8 mouse cellular contexts compared by ENCODE assay signal in the genomic region with DNA sequence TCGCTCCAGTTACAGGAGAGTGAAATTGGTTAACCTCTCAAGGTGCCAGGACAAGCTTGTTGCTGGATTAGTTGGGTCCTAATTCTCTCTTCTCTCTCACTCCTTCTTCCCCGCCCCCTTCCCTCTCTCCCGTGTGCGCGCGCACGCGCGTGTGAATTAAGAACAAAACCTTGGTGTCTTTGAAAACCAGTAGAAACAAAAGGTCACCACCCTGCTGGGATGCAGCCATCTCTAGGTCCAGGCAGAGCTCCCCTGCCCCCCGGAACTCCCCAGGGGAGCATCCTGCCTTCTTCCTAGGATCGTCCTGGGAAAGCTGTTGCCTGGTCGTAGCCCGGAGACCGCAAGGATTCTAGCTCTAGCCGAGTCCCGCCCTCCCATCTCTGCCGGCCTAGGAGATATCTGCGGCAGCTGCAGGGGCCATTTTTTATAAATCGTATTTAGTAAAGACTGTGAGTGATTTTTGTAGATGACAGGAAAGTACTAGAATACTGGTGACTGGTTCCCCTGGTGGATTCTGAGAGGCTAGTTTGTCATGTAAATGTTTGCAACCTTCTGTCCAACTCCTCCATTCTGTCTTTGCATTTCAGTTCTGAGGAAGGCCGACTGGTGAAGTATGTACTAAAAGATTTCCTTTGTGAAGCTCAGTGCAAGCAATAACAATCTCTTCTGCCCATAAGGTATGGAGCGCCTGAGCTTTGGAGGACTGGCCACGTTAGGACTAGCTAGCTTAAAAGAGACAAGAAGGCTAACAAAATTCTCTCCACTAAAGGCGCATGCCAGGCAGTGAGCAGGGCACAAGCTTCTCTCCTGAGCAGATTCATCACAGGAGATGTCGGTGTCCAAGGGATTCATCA.
A peak's percentile ranks its signal among the peaks of the same experiment; 100 is the strongest.
DNase-seq lines count a peak whose midpoint lies in the region; ATAC-seq lines count a peak whose summit lies in the region.

No protein-coding gene starts in this region.

- H3K36me3 ChIP-seq in embryonic facial prominence, embryonic 10.5 days (replicated peaks) = no peaks in the 10 kb centered on the region
- no peaks in the 10 kb centered on the region for H3K36me3 ChIP-seq in liver, embryonic 15.5 days (replicated peaks)

- no peak for ATAC-seq in liver, embryonic 15.5 days (ENCODE audit: insufficient read depth)

- peaks cover 15% of the 10 kb centered on the region for H3K27me3 ChIP-seq in embryonic facial prominence, embryonic 10.5 days (replicated peaks; ENCODE audit: low read depth, poor library complexity, severe bottlenecking)
- H3K27me3 ChIP-seq in liver, embryonic 15.5 days = peaks cover 85% of the 10 kb centered on the region

- peak; percentile 28 for DNase-seq in urinary bladder, postnatal 14 days (ENCODE audit: low spot score)
- DNase-seq in urinary bladder, adult 18-20 months (ENCODE audit: low spot score in 2 of 2) = no peak
- DNase-seq in embryonic facial prominence, embryonic 10.5 days (ENCODE audit: low spot score) = peak; percentile 80
- peak; percentile 56 for DNase-seq in heart, adult 8-10 months (ENCODE audit: low spot score)
- peak; percentile 13 for DNase-seq in kidney, adult 11 months
- DNase-seq in natural killer cell, adult 2 months (ENCODE audit: low spot score in 2 of 2) = peak; percentile 39 to 46
- DNase-seq in thymus, postnatal 10 days (ENCODE audit: low spot score in 2 of 2) = peak; percentile 48 to 67

- WGBS in embryonic facial prominence, embryonic 10.5 days = 3% methylated on average over 24 of the region's 24 CpGs
- 12% methylated on average over 24 of the region's 24 CpGs for WGBS in liver, embryonic 15.5 days (ENCODE audit: insufficient replicate concordance)

- H3K9ac ChIP-seq in liver, embryonic 15.5 days = no peak overlapping the region

- peak overlapping the region; percentile 58 for H3K4me3 ChIP-seq in embryonic facial prominence, embryonic 10.5 days
- peak overlapping the region; percentile 36 for H3K4me3 ChIP-seq in liver, embryonic 15.5 days (replicated peaks)

- H3K9me3 ChIP-seq in embryonic facial prominence, embryonic 10.5 days = no peaks in the 10 kb centered on the region
- no peaks in the 10 kb centered on the region for H3K9me3 ChIP-seq in liver, embryonic 15.5 days (replicated peaks)

- H3K4me1 ChIP-seq in embryonic facial prominence, embryonic 10.5 days = peaks cover 71% of the 10 kb centered on the region
- peaks cover 44% of the 10 kb centered on the region for H3K4me1 ChIP-seq in liver, embryonic 15.5 days (replicated peaks)

- H3K4me2 ChIP-seq in liver, embryonic 15.5 days = peak overlapping the region; percentile 62

- peak overlapping the region; percentile 90 for H3K27ac ChIP-seq in embryonic facial prominence, embryonic 10.5 days (replicated peaks)
- H3K27ac ChIP-seq in liver, embryonic 15.5 days (replicated peaks) = no peak overlapping the region

Comparison
In these comparisons a context has a peak if more than half of its experiments do, and no peak if none do; other contexts are left out.
1. DNase-seq: peak in urinary bladder, postnatal 14 days (single experiment), embryonic facial prominence, embryonic 10.5 days (single experiment), heart, adult 8-10 months (single experiment), kidney, adult 11 months (single experiment), natural killer cell, adult 2 months (2 of 2) and thymus, postnatal 10 days (2 of 2); none in urinary bladder, adult 18-20 months (0 of 2).